Mouse (Mus musculus) neural tube, embryonic 10.5 days (tissue): Measurements from ENCODE around the gene G6pc.
"Not testable (repeated sequence)": the region's sequence is repeated elsewhere in the genome, so short reads cannot be mapped to it uniquely, and the experiment has no call there.

ENCODE experiments used
- DNase-seq: peaks from one replicate; pipeline ENCODE4 v3.0.0-alpha.2; 2017; ENCODE audit warnings: low spot score; ENCODE audit errors: extremely low spot score

The G6pc gene

GRCm38 (mm10) chr11:101367326-101367935, at the start of gene G6pc:
Gene G6pc (plus strand): TSS chr11:101367561.
- DNase-seq: no peak

GRCm38 (mm10) chr11:101323609-101324008, 43.8 kb upstream of the G6pc start:
- DNase-seq: peak; percentile 64

DNA sequence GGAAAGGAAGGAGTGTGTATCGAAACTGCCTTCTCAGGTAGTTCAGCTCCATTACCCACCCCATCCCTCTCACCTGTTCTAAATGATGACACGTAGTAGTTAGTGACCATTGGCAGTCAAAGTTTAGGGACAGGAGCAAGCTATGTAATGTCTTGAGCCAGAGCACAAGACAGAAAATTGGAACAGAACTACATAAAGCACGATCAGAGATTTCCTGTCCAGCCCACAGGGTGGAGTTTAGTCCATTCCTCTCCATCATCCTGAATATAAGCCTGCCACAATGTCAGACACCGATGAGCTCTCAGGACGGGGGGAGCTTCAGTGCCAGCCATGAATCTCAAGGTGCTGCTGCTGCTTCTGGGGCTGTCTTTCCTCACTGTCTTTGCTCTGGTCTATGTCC, 42.6 kb upstream of the G6pc start, which contains the start of gene Aoc2:
TSS of gene Aoc2 (plus strand) at position 301 of the 400 bp plus-strand sequence.
- no peak for DNase-seq

DNA sequence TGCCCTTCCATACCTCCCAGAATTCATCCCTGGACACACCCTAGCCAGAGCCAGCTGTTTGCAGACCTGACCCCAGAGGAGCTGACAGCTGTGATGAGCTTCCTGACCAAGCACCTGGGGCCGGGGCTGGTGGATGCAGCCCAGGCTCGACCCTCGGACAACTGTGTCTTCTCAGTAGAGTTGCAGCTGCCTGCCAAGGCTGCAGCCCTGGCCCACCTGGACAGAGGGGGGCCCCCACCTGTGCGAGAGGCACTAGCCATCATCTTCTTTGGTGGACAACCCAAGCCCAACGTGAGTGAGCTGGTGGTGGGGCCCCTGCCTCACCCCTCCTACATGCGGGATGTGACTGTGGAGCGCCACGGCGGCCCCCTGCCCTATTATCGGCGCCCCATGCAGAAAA, 42.2 kb upstream of the G6pc start:
- not testable (repeated sequence) for DNase-seq

DNA sequence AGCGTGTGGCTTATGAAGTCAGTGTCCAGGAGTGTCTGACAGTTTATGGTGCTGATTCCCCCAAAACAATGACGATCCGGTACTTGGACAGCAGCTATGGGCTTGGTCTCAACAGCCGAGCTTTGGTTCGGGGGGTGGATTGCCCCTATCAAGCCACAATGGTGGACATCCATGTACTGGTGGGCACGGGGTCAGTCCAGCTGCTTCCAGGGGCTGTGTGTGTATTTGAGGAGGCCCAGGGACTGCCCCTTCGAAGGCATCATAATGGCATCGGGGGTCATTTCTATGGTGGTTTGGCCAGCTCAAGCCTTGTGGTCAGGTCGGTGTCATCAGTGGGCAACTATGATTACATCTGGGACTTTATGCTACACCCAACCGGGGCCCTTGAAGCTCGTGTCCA, 41.2 kb upstream of the G6pc start:
- DNase-seq: no peak

DNA sequence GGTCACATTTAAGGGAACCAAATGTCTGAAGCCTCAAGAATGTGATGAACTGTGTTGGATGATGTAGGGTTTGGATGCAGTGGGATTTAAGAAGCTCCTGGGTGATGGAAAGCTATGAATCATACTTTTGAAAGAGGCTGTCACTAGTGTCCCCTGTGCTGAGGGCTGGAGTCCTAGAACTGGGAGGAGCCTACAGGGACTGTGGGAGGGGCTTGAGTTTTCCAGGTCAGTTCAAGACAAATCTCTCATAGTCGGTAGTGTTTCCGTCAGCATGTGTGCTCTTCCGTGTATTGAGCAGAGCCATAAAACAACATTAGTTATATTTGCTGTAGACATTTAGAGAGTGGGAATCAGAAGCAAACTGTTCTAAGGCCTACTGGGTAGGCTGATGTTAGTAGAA, 40.0 kb upstream of the G6pc start:
- DNase-seq: no peak

- no peak for DNase-seq
Measured at GRCm38 (mm10) chr11:101328941-101329635, 38.3 kb upstream of the G6pc start.

DNA sequence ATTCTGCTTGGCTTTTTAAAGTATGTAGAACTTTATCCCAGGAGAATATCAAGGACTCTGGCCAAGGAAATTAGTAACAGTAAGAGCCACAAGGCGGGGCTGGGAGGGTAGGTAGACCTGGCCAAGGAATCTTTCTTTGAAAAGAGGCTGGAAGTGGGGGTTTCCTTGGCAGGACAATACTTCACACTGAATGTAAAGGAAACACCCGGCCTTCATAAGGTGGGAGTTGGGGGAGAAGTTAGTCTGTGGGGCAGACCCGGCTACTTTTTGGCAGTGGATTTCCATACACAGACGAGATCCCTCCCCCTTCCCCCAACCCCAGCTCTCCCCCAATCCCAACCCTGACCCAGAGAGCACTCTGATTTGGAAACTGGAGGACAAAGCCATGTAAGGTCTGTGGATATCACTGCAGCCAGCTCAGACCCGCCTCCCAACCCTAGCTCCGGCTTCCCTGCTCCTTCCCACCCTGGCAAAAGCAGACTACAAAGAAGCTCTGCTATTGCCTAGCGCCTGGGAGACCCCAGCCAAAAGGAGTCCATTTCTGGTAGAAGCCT, 36.9 kb upstream of the G6pc start, which contains the start of gene Aoc3:
TSS of gene Aoc3 (plus strand) at position 235 of the 554 bp plus-strand sequence.
- no peak for DNase-seq

GRCm38 (mm10) chr11:101330961-101331360, 36.4 kb upstream of the G6pc start:
- not testable (repeated sequence) for DNase-seq

GRCm38 (mm10) chr11:101332537-101332936, 34.8 kb upstream of the G6pc start:
- no peak for DNase-seq

GRCm38 (mm10) chr11:101334023-101334422, 33.3 kb upstream of the G6pc start:
- peak; percentile 26 for DNase-seq

DNA sequence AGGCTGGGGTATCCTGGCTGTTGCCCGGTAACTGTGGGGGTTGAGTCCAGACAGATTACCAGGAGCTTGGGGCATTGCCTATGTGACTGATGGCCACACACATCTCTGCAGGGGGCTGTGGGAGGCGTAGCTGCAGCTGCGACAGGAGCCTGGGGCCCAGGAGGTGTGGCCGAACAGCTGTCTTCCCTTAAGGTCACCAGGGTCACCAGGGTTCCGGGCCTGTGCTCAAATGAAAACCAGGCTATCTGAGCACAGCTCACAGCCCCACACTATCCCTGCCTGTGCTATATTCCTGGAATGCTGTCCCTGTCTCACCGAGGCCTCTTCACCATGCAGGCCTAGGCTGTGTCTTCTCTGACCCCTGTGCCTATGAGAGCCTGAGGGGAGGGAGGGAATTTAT, 32.8 kb upstream of the G6pc start:
- peak; percentile 70 for DNase-seq

GRCm38 (mm10) chr11:101335685-101336084, 31.7 kb upstream of the G6pc start:
- no peak for DNase-seq

GRCm38 (mm10) chr11:101338123-101338760, 29.1 kb upstream of the G6pc start:
- peak; percentile 62 for DNase-seq

DNA sequence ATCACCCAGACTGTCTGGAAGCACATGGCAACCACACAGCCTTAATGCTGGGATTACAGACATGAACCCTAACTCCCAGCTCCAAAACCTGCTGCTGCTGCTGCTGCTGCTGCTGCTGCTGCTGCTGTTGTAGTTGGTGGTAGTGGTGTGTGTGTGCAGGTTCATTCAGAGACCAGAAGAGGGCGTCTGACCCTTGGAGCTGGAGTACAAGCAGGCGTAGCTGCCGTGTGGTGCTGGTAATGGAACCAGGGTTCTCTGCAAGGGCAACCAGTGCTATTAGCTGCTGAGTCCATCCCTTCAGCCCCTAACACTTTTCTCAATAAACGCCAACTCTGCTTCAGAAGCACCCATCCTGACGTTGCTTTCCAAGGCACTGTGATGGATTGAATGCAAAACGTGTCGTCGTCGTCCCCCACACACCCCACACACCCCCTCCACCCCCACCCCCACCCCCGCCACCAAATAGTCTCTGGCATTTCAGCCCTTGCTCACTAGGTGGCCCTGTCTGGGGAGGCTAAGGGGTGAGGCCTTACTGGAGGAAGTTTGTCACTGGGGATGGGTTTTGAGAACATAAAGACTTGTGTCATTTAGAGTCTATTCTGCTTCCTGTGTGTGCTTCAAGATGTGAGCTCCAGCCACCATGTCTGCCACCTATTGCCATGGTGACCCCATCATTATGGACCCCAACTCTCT, 20.1 kb upstream of the G6pc start:
- no peak for DNase-seq

DNA sequence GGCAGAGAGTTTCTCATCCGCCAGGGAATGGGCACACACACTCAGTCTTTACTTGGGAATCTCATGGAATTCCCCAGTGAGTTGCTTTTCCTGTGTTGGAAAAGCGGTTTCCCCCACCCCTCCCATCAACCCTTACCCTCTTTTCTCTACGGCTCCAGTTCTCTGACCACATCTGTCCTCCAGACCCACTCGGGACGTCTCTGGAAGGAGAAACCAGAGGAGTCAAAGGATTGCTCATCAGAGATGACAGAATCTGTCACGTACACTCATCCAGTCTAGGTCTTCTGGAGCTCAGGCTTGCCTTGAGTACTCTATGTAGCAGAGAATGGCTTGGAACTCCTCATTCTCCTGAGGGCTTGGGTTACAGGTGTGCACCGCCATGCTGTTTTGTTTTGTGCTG, 18.6 kb upstream of the G6pc start:
- no peak for DNase-seq

DNA sequence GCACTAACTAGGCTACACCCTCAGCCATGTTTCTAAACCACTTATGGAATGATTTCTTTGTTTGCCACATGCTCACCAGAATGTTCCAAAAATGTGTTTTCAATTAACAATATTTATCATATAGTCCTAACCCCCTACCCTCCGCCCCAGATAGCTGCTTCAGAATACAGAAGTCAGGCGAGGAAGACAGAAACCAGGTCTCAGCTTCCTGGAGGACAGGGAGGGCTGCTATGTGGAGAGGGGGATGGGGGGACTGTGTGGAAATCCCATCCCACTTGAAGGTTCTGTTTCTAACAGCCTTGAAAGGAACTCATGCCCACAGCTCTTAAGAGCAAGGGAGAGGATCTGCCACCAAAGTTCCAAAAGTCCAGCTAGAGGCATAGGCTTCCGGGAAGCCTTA, 18.1 kb upstream of the G6pc start:
- DNase-seq: no peak

DNA sequence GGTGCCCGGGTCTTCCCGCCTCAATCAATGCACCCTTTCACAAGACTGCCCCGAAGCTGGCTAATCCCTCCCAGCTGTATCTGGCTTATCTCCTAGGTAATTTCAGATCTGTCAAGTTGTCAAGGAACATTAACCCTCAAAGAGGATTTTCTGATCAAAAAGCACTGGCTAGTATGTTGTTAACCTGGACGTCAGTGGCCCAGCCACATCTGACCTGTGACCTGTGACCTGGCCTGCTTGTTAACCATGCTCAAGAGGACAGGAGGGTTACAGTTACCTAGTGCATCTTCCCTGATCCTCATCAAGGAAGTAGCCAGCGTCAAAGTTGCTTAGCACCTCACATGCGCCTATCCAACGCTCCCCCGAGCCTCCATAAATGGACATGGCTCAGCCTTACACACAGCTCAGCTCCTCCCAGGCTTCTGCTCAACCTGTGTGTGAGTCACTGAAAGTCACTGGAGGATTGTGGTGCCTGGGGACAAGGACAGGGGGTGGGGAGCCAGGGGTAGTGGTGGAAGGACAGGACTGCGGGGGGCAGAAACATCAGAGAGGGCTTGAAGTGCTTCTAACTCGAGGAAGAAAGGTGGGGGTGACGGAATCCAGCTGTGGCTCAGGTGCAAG, 16.2 kb upstream of the G6pc start:
- no peak for DNase-seq

GRCm38 (mm10) chr11:101351721-101352111, 15.6 kb upstream of the G6pc start:
- DNase-seq: no peak

DNA sequence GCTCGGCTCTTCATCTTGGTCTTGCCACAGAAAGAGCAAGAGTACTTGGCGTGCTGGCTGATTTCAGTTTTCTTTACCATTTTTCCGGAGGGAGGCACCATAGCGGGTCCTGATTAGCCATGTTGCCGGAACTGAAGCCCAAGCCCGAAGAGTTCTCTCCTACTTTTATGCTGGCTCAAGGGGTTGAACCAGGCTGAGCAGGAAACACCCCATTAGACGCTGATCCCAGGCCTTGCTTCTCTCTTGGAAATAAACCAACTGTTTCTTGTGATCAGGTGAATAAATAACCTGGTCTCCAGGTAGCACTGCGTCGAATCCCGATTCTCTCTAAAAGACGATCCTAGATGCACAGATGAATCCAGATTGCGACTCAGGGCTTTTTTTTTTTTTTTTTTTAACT, 13.9 kb upstream of the G6pc start:
- no peak for DNase-seq

DNA sequence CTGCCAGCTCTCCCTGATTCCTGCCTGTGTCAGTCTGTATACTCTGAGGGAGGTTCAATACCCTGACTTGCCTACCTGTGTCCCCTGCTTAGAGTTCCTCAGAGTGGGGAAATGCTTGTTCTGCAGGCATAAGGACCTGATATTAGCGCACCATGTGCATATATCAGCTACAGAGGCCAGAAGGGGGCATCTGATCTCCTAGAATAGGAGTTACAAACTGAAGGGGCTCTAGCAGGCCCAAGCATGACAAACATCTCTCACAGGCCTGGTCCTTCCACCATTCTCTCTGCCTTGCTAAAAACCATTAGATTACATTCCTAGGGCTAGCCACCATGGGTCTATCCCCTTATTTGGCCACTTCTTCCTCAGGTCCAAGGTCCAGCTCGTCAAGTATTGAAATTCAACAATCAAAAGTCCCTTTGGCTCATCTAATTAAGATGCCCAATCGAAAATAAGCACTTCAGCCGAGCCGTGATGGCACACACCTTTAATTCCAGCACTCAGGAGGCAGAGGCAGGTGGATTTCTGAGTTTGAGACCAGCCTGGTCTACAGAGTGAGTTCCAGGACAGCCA, 12.8 kb upstream of the G6pc start:
- DNase-seq: no peak
